Mouse (Mus musculus): ENCODE measurements around the gene Tmem127. TPM values are rescaled to one million over a fixed set of nuclear protein-coding genes. Genes with fewer than 3 reads are reported as not detected.

The Tmem127 gene
- polyA plus RNA-seq, 1 experiment from 2014 or later, result 26.5 TPM

GRCm38 (mm10) chr2:127237897-127238610 lies 9.7 kb upstream of the Tmem127 start:
- ATAC-seq (ENCODE audit: low read depth), result no peak
- peaks cover 66% of the 10 kb centered on the region for H3K36me3 ChIP-seq (ENCODE audit: control insufficient read depth, insufficient read depth, low read length)
- no peak overlapping the region for H3K9ac ChIP-seq (ENCODE audit: low read length)
- no peak overlapping the region for H3K4me3 ChIP-seq (ENCODE audit: low read length)
- no peaks in the 10 kb centered on the region for H3K9me3 ChIP-seq (ENCODE audit: control insufficient read depth, low read length)
- H3K4me2 ChIP-seq (ENCODE audit: low read depth, low read length), result no peak overlapping the region
- 87% methylated on average over 11 of the region's 11 CpGs for WGBS
- no peak overlapping the region for H3K27ac ChIP-seq (ENCODE audit: low read length)
- H3K4me1 ChIP-seq (replicated peaks; ENCODE audit: control insufficient read depth, insufficient read depth, low read length), result no peaks in the 10 kb centered on the region
- H3K27me3 ChIP-seq (ENCODE audit: control insufficient read depth, insufficient read depth, low read depth, low read length), result no peaks in the 10 kb centered on the region

DNA sequence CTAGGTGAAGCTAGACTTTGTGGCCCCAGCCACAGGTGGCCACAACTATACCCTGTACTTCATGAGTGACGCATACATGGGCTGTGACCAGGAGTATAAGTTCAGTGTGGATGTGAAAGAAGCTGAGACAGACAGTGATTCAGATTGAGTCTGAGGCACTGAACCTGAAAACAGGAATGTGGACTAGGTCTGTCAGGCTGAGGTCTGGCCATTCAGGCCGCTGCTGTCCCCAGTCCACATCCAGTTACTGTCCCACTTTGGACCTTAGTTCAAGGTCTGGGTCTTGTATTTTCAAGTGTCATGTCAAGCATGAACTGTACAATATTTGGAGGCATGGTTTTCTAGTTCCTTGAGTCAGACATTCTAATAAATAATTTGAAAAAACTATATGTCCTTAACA lies 7.6 kb upstream of the Tmem127 start:
- Histone ChIP-seq H3K4me2 (ENCODE audit: low read depth, low read length) (no peak overlapping the region), H3K9me3 (ENCODE audit: control insufficient read depth, low read length) (no peaks in the 10 kb centered on the region), H3K27me3 (ENCODE audit: control insufficient read depth, insufficient read depth, low read depth, low read length) (no peaks in the 10 kb centered on the region), H3K9ac (ENCODE audit: low read length) (no peak overlapping the region), H3K36me3 (ENCODE audit: control insufficient read depth, insufficient read depth, low read length) (peaks cover 63% of the 10 kb centered on the region), H3K27ac (ENCODE audit: low read length) (no peak overlapping the region), H3K4me3 (ENCODE audit: low read length) (no peak overlapping the region), H3K4me1 (replicated peaks; ENCODE audit: control insufficient read depth, insufficient read depth, low read length) (no peaks in the 10 kb centered on the region)
- 93% methylated on average over 2 of the region's 2 CpGs for WGBS
- no peak for ATAC-seq (ENCODE audit: low read depth)

GRCm38 (mm10) chr2:127248334-127249004 lies 761 bp downstream of the Tmem127 start:
- under 1% methylated on average over 37 of the region's 39 CpGs for WGBS
- Histone ChIP-seq H3K4me3 (ENCODE audit: low read length) (peak overlapping the region; percentile 93), H3K4me2 (ENCODE audit: low read depth, low read length) (peak overlapping the region; percentile 95), H3K4me1 (replicated peaks; ENCODE audit: control insufficient read depth, insufficient read depth, low read length) (peaks cover 16% of the 10 kb centered on the region), H3K36me3 (ENCODE audit: control insufficient read depth, insufficient read depth, low read length) (peaks cover 13% of the 10 kb centered on the region), H3K9me3 (ENCODE audit: control insufficient read depth, low read length) (no peaks in the 10 kb centered on the region), H3K27ac (ENCODE audit: low read length) (peak overlapping the region; percentile 38; the same call in 1 of the 2 replicates), H3K27me3 (ENCODE audit: control insufficient read depth, insufficient read depth, low read depth, low read length) (no peaks in the 10 kb centered on the region), H3K9ac (ENCODE audit: low read length) (peak overlapping the region; percentile 87)
- peak; percentile 61 for ATAC-seq (ENCODE audit: low read depth)

- 86% methylated on average over 9 of the region's 9 CpGs for WGBS
- Histone ChIP-seq H3K4me1 (replicated peaks; ENCODE audit: control insufficient read depth, insufficient read depth, low read length) (peaks cover 16% of the 10 kb centered on the region), H3K9me3 (ENCODE audit: control insufficient read depth, low read length) (no peaks in the 10 kb centered on the region), H3K27me3 (ENCODE audit: control insufficient read depth, insufficient read depth, low read depth, low read length) (no peaks in the 10 kb centered on the region), H3K4me3 (ENCODE audit: low read length) (no peak overlapping the region), H3K27ac (ENCODE audit: low read length) (no peak overlapping the region), H3K4me2 (ENCODE audit: low read depth, low read length) (no peak overlapping the region), H3K36me3 (ENCODE audit: control insufficient read depth, insufficient read depth, low read length) (peaks cover 3% of the 10 kb centered on the region; the same call in 1 of the 2 replicates), H3K9ac (ENCODE audit: low read length) (no peak overlapping the region)
- ATAC-seq (ENCODE audit: low read depth), result no peak
These were observed 2.7 kb downstream of the Tmem127 start for GRCm38 (mm10) chr2:127250291-127251008.

- Histone ChIP-seq H3K4me1 (replicated peaks; ENCODE audit: control insufficient read depth, insufficient read depth, low read length) (peaks cover 15% of the 10 kb centered on the region), H3K9ac (ENCODE audit: low read length) (no peak overlapping the region), H3K27ac (ENCODE audit: low read length) (no peak overlapping the region), H3K36me3 (ENCODE audit: control insufficient read depth, insufficient read depth, low read length) (no peaks in the 10 kb centered on the region), H3K4me3 (ENCODE audit: low read length) (no peak overlapping the region), H3K27me3 (ENCODE audit: control insufficient read depth, insufficient read depth, low read depth, low read length) (no peaks in the 10 kb centered on the region), H3K9me3 (ENCODE audit: control insufficient read depth, low read length) (no peaks in the 10 kb centered on the region), H3K4me2 (ENCODE audit: low read depth, low read length) (no peak overlapping the region)
- no peak for ATAC-seq (ENCODE audit: low read depth)
- 56% methylated on average over 3 of the region's 3 CpGs for WGBS
These were observed 3.7 kb downstream of the Tmem127 start for GRCm38 (mm10) chr2:127251457-127251856.

DNA sequence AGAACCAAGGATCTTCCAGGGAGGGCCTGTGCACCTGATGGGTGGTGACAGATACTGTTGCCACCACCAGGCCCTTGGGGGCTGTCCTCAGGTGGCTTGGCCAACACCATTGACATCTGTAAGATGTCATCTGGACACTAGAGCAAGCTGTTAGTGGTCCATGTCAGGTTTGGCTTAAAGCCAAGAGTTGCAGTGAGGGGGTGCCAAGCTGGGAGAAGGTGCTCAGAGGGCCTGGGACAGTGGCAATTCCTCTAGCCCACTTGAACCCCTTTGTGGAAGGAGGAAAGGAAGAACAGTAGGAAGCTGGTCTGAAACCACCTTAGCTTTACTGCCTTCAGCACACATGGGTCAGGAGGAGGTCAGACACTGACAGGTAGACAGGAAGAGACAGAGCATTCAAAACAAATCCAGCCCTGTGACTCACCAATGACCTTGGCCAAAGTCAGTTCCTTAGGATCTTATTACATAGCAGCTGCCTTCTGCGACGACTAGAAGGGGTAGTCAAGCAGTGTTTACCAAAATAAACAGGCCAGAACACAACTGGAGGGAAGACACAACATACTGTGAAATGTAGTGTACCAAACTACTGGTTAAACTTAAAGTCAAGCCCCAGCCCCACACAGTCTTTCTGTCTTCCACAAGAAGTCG lies 4.3 kb downstream of the Tmem127 start:
- peaks cover 10% of the 10 kb centered on the region for H3K4me1 ChIP-seq (replicated peaks; ENCODE audit: control insufficient read depth, insufficient read depth, low read length)
- no peak overlapping the region for H3K9ac ChIP-seq (ENCODE audit: low read length)
- no peaks in the 10 kb centered on the region for H3K9me3 ChIP-seq (ENCODE audit: control insufficient read depth, low read length)
- no peak for ATAC-seq (ENCODE audit: low read depth)
- H3K27me3 ChIP-seq (ENCODE audit: control insufficient read depth, insufficient read depth, low read depth, low read length), result no peaks in the 10 kb centered on the region
- H3K36me3 ChIP-seq (ENCODE audit: control insufficient read depth, insufficient read depth, low read length), result peaks cover under 1% of the 10 kb centered on the region
- H3K4me2 ChIP-seq (ENCODE audit: low read depth, low read length), result no peak overlapping the region
- WGBS, result 58% methylated on average over 3 of the region's 3 CpGs
- H3K27ac ChIP-seq (ENCODE audit: low read length), result no peak overlapping the region
- no peak overlapping the region for H3K4me3 ChIP-seq (ENCODE audit: low read length)

DNA sequence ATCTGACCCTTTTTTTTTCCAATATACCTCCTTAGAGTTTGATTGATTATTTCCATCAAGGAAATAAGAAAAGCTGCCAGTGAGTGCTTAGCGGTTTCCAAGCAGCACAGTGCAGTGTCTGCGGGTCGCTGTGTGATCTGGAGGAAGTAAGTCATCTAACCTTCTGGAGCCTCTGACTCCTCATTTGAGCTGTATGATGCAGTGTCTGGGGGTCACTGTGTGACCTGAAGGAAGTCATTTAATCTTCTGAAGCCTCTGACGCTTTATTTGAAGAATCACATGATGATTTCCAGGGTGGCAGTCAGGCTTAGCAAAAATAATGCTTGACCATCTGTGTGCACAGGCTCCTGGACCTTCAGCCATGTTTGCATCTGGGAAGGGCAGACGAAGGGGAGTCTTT lies 5.1 kb downstream of the Tmem127 start:
- no peak overlapping the region for H3K27ac ChIP-seq (ENCODE audit: low read length)
- H3K4me2 ChIP-seq (ENCODE audit: low read depth, low read length), result no peak overlapping the region
- 57% methylated on average over 5 of the region's 5 CpGs for WGBS
- H3K9ac ChIP-seq (ENCODE audit: low read length), result no peak overlapping the region
- H3K27me3 ChIP-seq (ENCODE audit: control insufficient read depth, insufficient read depth, low read depth, low read length), result no peaks in the 10 kb centered on the region
- H3K4me3 ChIP-seq (ENCODE audit: low read length), result no peak overlapping the region
- no peak for ATAC-seq (ENCODE audit: low read depth)
- H3K9me3 ChIP-seq (ENCODE audit: control insufficient read depth, low read length), result no peaks in the 10 kb centered on the region
- H3K4me1 ChIP-seq (replicated peaks; ENCODE audit: control insufficient read depth, insufficient read depth, low read length), result peaks cover 10% of the 10 kb centered on the region
- H3K36me3 ChIP-seq (ENCODE audit: control insufficient read depth, insufficient read depth, low read length), result peaks cover 7% of the 10 kb centered on the region

- Histone ChIP-seq H3K4me3 (ENCODE audit: low read length) (no peak overlapping the region), H3K9ac (ENCODE audit: low read length) (no peak overlapping the region), H3K9me3 (ENCODE audit: control insufficient read depth, low read length) (no peaks in the 10 kb centered on the region), H3K4me2 (ENCODE audit: low read depth, low read length) (no peak overlapping the region), H3K27me3 (ENCODE audit: control insufficient read depth, insufficient read depth, low read depth, low read length) (no peaks in the 10 kb centered on the region), H3K27ac (ENCODE audit: low read length) (no peak overlapping the region), H3K36me3 (ENCODE audit: control insufficient read depth, insufficient read depth, low read length) (peaks cover 19% of the 10 kb centered on the region), H3K4me1 (replicated peaks; ENCODE audit: control insufficient read depth, insufficient read depth, low read length) (no peaks in the 10 kb centered on the region; the same call in 1 of the 2 replicates)
- ATAC-seq (ENCODE audit: low read depth), result no peak
- 82% methylated on average over 3 of the region's 3 CpGs for WGBS
These were observed 7.0 kb downstream of the Tmem127 start for GRCm38 (mm10) chr2:127254604-127255134.
